Mouse (Mus musculus) limb, embryonic 10.5 days (tissue): ENCODE data around the gene Smap2. TPM values are rescaled to one million over a fixed set of nuclear protein-coding genes. Genes with fewer than 3 reads are reported as not detected.

Source experiments
- DNase-seq: peaks from one replicate; pipeline ENCODE4 v3.0.0-alpha.2; 2017; ENCODE audit warnings: low spot score
- H3K27ac ChIP-seq: fragments of 300-500 bp; sonication (generic); 2 replicates; pipeline ENCODE4 v1.5.1; 2016; ENCODE audit warnings: mild to moderate bottlenecking
- H3K27me3 ChIP-seq: fragments of 300-500 bp; sonication (generic); 2 replicates; pipeline ENCODE4 v1.6.1; 2016; ENCODE audit warnings: low read depth, mild to moderate bottlenecking; ENCODE audit not compliant: poor library complexity, severe bottlenecking
- H3K36me3 ChIP-seq: fragments of 300-500 bp; sonication (generic); 2 replicates; pipeline ENCODE4 v1.6.1; 2016; ENCODE audit warnings: mild to moderate bottlenecking, moderate library complexity
- H3K4me1 ChIP-seq: fragments of 300-500 bp; sonication (generic); 2 replicates; pipeline ENCODE4 v1.6.1; 2016
- H3K4me3 ChIP-seq: fragments of 300-500 bp; sonication (generic); 2 replicates; pipeline ENCODE4 v1.5.1; 2016; ENCODE audit warnings: mild to moderate bottlenecking, moderate library complexity
- H3K9me3 ChIP-seq: fragments of 300-500 bp; sonication (generic); replicated peaks from 2 replicates; pipeline ENCODE4 v1.6.1; 2016; ENCODE audit warnings: mild to moderate bottlenecking
- WGBS: fragments of 180-500 bp; shearing (Covaris S2); methylation state at CpG from one replicate; pipeline ENCODE4 v1.1.7; 2016; 5-methylcytosine and 5-hydroxymethylcytosine counted together
- polyA plus RNA-seq: library from polyadenylated mRNA; unstranded; fragments of >200 nt; fragmentation: Nextera tagmentation; extraction: Ambion mirVana; gene quantifications from 2 replicates; pipeline ENCODE4 v1.2.1, GENCODE M21; 2016

Gene Smap2
- polyA plus RNA-seq, 1 experiment from 2014 or later: 14.3 TPM

GRCm38 (mm10) chr4:121015268-121015659, 1.8 kb downstream of the Smap2 start:
- 0 out of 2 replicates have a peak overlapping the region, but pooled peaks have one; percentile 91 for H3K4me3 ChIP-seq
- 87% methylated on average over 7 of the region's 7 CpGs for WGBS
- no peak for DNase-seq
- no peak overlapping the region for H3K27ac ChIP-seq
- peaks cover 21% of the 10 kb centered on the region for H3K4me1 ChIP-seq
- H3K27me3 ChIP-seq: no peaks in the 10 kb centered on the region
- H3K9me3 ChIP-seq: no peaks in the 10 kb centered on the region
- no peaks in the 10 kb centered on the region for H3K36me3 ChIP-seq

DNA sequence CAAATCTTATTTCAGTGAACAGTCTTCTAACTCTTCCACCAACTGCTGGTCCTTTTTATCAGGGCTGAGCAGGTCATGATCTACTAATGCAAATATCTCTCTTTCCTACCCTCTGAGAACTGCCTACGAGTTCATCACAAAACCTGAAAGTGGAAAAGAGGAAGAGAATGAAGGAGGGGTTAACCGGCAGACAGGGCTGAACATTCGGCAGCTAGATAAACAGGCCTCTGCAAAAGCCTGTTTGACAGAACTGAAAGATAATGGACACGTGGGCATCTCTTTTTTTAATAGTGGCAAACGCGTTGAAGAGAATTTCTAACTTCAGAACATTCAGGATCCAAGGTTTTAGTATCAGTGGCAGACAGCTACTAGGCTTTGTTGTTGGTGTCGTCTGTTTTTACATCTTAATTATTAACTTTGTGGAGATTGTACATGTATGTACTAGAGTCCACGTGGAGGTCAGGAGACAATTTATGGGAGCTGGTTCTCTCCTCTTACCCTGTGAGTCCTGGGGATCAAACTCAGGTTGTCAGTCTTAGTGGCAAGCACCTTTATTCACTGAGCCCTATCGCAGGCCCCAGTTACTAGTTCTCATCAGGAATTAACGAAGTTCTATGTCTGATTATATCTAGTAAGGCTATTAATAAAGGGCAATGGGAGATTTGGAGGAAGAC, 2.3 kb downstream of the Smap2 start:
- no peaks in the 10 kb centered on the region for H3K9me3 ChIP-seq
- H3K4me1 ChIP-seq: peaks cover 25% of the 10 kb centered on the region
- WGBS: 88% methylated on average over 10 of the region's 10 CpGs
- H3K27ac ChIP-seq: no peak overlapping the region
- no peak for DNase-seq
- no peak overlapping the region for H3K4me3 ChIP-seq
- no peaks in the 10 kb centered on the region for H3K36me3 ChIP-seq
- no peaks in the 10 kb centered on the region for H3K27me3 ChIP-seq

GRCm38 (mm10) chr4:121010770-121011549, 6.1 kb downstream of the Smap2 start:
- no peaks in the 10 kb centered on the region for H3K9me3 ChIP-seq
- DNase-seq: no peak
- no peak overlapping the region for H3K4me3 ChIP-seq
- no peaks in the 10 kb centered on the region for H3K36me3 ChIP-seq
- WGBS: 84% methylated on average over 11 of the region's 11 CpGs
- peaks cover 36% of the 10 kb centered on the region for H3K4me1 ChIP-seq
- no peaks in the 10 kb centered on the region for H3K27me3 ChIP-seq
- H3K27ac ChIP-seq: no peak overlapping the region

DNA sequence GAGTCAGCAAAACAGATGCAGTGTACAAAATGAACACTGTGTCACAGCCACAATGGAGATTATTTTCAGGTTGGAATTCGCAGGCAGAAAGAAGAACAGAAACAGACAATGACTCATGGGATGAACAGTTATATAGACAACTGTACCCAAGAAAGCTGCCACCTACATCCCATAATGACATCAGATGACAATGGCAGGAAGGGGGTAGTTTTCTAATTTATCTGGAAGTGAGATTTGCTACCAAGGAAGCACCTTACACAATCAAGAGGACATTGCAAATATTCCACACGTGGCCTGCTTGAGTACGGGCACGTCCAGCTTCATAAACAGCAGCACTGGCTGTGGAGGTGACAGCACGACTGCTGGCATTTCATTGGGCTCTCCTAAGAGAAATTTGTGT, 7.9 kb downstream of the Smap2 start:
- WGBS: 89% methylated on average over 5 of the region's 5 CpGs
- no peak overlapping the region for H3K4me3 ChIP-seq
- no peaks in the 10 kb centered on the region for H3K27me3 ChIP-seq
- H3K36me3 ChIP-seq: no peaks in the 10 kb centered on the region
- no peak overlapping the region for H3K27ac ChIP-seq
- no peak for DNase-seq
- H3K9me3 ChIP-seq: no peaks in the 10 kb centered on the region
- H3K4me1 ChIP-seq: peaks cover 35% of the 10 kb centered on the region

GRCm38 (mm10) chr4:121008071-121008745, 8.8 kb downstream of the Smap2 start:
- Histone ChIP-seq H3K9me3 (no peaks in the 10 kb centered on the region), H3K27me3 (no peaks in the 10 kb centered on the region), H3K36me3 (no peaks in the 10 kb centered on the region), H3K27ac (no peak overlapping the region), H3K4me1 (peaks cover 44% of the 10 kb centered on the region), H3K4me3 (no peak overlapping the region)
- 58% methylated on average over 3 of the region's 3 CpGs for WGBS
- no peak for DNase-seq

- DNase-seq: no peak
- Histone ChIP-seq H3K9me3 (no peaks in the 10 kb centered on the region), H3K27me3 (no peaks in the 10 kb centered on the region), H3K4me1 (peaks cover 56% of the 10 kb centered on the region), H3K36me3 (no peaks in the 10 kb centered on the region), H3K27ac (no peak overlapping the region), H3K4me3 (no peak overlapping the region)
These were observed 10.0 kb downstream of the Smap2 start for GRCm38 (mm10) chr4:121007006-121007405.

GRCm38 (mm10) chr4:121004679-121005078, 12.4 kb downstream of the Smap2 start:
- WGBS: 71% methylated on average over 4 of the region's 4 CpGs
- Histone ChIP-seq H3K4me1 (peaks cover 54% of the 10 kb centered on the region), H3K27me3 (no peaks in the 10 kb centered on the region), H3K4me3 (no peak overlapping the region), H3K9me3 (no peaks in the 10 kb centered on the region), H3K36me3 (no peaks in the 10 kb centered on the region), H3K27ac (no peak overlapping the region)
- no peak for DNase-seq

- peak; percentile 32 for DNase-seq
- H3K27ac ChIP-seq: peak overlapping the region; percentile 65; the same call in 1 of the 2 replicates
These were observed 13.4 kb downstream of the Smap2 start for GRCm38 (mm10) chr4:121003611-121004091.

GRCm38 (mm10) chr4:121002400-121003171, 14.5 kb downstream of the Smap2 start:
- H3K9me3 ChIP-seq: no peaks in the 10 kb centered on the region
- DNase-seq: no peak
- no peak overlapping the region for H3K4me3 ChIP-seq
- no peaks in the 10 kb centered on the region for H3K27me3 ChIP-seq
- peaks cover 41% of the 10 kb centered on the region for H3K4me1 ChIP-seq
- H3K27ac ChIP-seq: peak overlapping the region; percentile 54; the same call in 1 of the 2 replicates
- no peaks in the 10 kb centered on the region for H3K36me3 ChIP-seq
- WGBS: 23% methylated on average over 8 of the region's 8 CpGs

More at GRCm38 (mm10) chr4:121003611-121004091, 13.4 kb downstream of the Smap2 start:
- Histone ChIP-seq H3K9me3 (no peaks in the 10 kb centered on the region), H3K36me3 (no peaks in the 10 kb centered on the region), H3K27me3 (no peaks in the 10 kb centered on the region), H3K4me3 (no peak overlapping the region), H3K4me1 (peaks cover 48% of the 10 kb centered on the region)
- WGBS: 34% methylated on average over 3 of the region's 3 CpGs

DNA sequence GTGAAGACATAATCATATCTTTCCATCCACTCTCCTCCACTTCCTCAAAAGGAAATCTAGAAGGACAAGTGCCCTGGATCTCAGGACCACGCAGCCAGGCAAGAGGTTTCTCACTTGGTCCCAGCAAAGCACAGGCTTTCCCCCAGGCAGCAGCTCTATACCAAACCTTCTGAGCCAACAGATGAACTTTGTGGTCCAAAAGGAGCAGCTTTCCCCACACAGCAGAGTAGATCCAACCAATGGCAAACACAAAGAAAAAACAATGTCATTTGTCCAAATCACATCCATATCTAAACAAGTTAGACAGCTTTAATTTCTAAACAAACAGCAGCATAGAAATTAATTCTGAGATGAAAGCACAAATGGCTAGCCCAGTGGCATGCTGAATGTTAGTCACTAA, 15.4 kb downstream of the Smap2 start:
- DNase-seq: no peak
- H3K27ac ChIP-seq: no peak overlapping the region
- H3K9me3 ChIP-seq: no peaks in the 10 kb centered on the region
- H3K4me3 ChIP-seq: no peak overlapping the region
- H3K36me3 ChIP-seq: no peaks in the 10 kb centered on the region
- H3K27me3 ChIP-seq: no peaks in the 10 kb centered on the region
- peaks cover 41% of the 10 kb centered on the region for H3K4me1 ChIP-seq
- 55% methylated on average over 1 of the region's 1 CpGs for WGBS

- Histone ChIP-seq H3K36me3 (no peaks in the 10 kb centered on the region), H3K4me1 (peaks cover 39% of the 10 kb centered on the region), H3K27me3 (no peaks in the 10 kb centered on the region), H3K4me3 (no peak overlapping the region), H3K27ac (no peak overlapping the region), H3K9me3 (no peaks in the 10 kb centered on the region)
- WGBS: 90% methylated on average over 2 of the region's 2 CpGs
- DNase-seq: no peak
These were observed 16.0 kb downstream of the Smap2 start for GRCm38 (mm10) chr4:121001042-121001441.

DNA sequence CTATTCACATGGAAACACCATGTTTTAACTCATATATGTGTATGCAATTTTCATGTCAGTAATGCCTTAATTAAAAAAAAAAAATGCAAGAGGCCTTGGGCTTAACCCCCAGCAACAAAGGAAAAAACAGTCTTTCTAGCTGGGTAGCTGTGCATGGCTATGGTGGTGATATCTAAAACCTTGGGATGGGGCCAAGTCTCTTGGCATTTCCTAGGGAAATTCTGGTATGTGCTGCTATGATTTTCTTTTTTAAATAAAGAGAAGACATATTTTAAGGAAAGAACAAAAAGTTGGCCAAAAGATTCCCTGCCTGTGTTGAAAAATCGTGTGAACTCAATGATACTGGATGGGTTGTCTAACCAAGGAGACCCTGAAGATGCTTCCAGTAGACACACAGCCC, 21.1 kb downstream of the Smap2 start:
- Histone ChIP-seq H3K36me3 (no peaks in the 10 kb centered on the region), H3K9me3 (no peaks in the 10 kb centered on the region), H3K4me3 (no peak overlapping the region), H3K27me3 (no peaks in the 10 kb centered on the region), H3K4me1 (peaks cover 4% of the 10 kb centered on the region; the same call in 1 of the 2 replicates), H3K27ac (no peak overlapping the region)
- 76% methylated on average over 1 of the region's 1 CpGs for WGBS
- no peak for DNase-seq
